Mouse (Mus musculus) CH12.LX (cell line): ENCODE data around the gene Ptcd2.

Source experiments
- BHLHE40 ChIP-seq: IDR thresholded peaks from 2 replicates; pipeline ENCODE4 v1.6.1; 2011; ENCODE audit warnings: mild to moderate bottlenecking, low read depth, low read length, improper control_type of control experiment
- CHD2 ChIP-seq: IDR thresholded peaks from 2 replicates; pipeline ENCODE4 v1.6.1; 2011; ENCODE audit warnings: low read length, improper control_type of control experiment
- CTCF ChIP-seq, 2 experiments: IDR thresholded peaks in 1 of 2; conservative IDR thresholded peaks in 1 of 2; 2 replicates each; pipeline ENCODE4 v1.5.1; 2011 to 2012; ENCODE audit warnings: low read depth in 2 of 2, low read length in 2 of 2, improper control_type of control experiment in 1 of 2, inconsistent platforms in 1 of 2, mild to moderate bottlenecking in 1 of 2, moderate library complexity in 1 of 2
- ELF1 ChIP-seq: IDR thresholded peaks from 2 replicates; pipeline ENCODE4 v1.6.1; 2014; ENCODE audit warnings: low read depth, mild to moderate bottlenecking, inconsistent platforms, low read length, improper control_type of control experiment
- EP300 ChIP-seq: IDR thresholded peaks from 2 replicates; pipeline ENCODE4 v1.6.1; 2011; ENCODE audit warnings: low read length, improper control_type of control experiment
- ETS1 ChIP-seq: conservative IDR thresholded peaks from 2 replicates; pipeline ENCODE4 v1.6.1; 2012; ENCODE audit warnings: low read depth, mild to moderate bottlenecking, inconsistent platforms, low read length, improper control_type of control experiment, moderate library complexity
- GABPA ChIP-seq: IDR thresholded peaks from 2 replicates; pipeline ENCODE4 v1.6.1; 2012; ENCODE audit warnings: low read depth, low read length, improper control_type of control experiment, inconsistent platforms; ENCODE audit not compliant: insufficient replicate concordance
- NELFE ChIP-seq: IDR thresholded peaks from 2 replicates; pipeline ENCODE4 v1.6.1; 2011; ENCODE audit warnings: low read depth, low read length, improper control_type of control experiment
- POLR2A ChIP-seq: IDR thresholded peaks from 2 replicates; pipeline ENCODE4 v1.6.1; 2011; ENCODE audit warnings: low read depth, mild to moderate bottlenecking, improper control_type of control experiment, low read length

DNA sequence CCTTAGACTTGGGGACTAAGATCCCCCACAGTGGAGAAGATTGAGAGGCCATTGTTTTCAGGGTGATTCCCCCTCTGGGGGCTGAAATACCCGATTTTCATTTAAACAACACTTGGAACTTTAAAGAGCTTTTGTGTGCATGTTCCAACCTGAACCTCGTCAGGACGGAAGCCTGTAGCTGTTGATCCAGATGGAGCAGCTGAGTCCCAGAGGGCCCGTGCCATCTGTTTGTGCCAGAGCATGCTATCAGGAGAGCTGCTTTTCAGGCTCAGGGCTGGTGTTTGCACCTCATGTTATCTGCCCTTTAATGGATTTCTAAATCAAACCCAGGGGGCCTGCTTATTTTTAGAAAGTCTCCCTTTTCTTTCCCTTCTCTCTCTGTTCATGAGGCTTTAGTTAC lies 19.4 kb upstream of the Ptcd2 start:
- TF ChIP-seq CHD2 (no peak), CTCF (conservative IDR thresholded peaks at IDR 0.05 in 1 of 2, IDR thresholded peaks at IDR 0.05 in 1 of 2; ENCODE audit: low read depth in 2 of 2, low read length in 2 of 2) (no peak), NELFE (no peak), EP300 (no peak), BHLHE40 (no peak), ETS1 (no peak), POLR2A (no peak), ELF1 (no peak), GABPA (no peak)
